Mouse (Mus musculus) CD4-positive, CD25-positive, alpha-beta regulatory T cell (primary cell): ENCODE data around the gene Cux1. TPM values are rescaled to one million over a fixed set of nuclear protein-coding genes. Genes with fewer than 3 reads are reported as not detected.

ENCODE experiments used
- polyA plus RNA-seq: library from polyadenylated mRNA; unstranded; fragments of 100-300 nt; shearing (Covaris generic); gene quantifications from one replicate; pipeline ENCODE4 v1.2.1, GENCODE M21; 2017

The Cux1 gene
- 69.2 TPM for polyA plus RNA-seq

GRCm38 (mm10) chr5:136567176-136568025 is at the start of gene Cux1:
Cux1 (minus strand) TSS chr5:136567490.

DNA sequence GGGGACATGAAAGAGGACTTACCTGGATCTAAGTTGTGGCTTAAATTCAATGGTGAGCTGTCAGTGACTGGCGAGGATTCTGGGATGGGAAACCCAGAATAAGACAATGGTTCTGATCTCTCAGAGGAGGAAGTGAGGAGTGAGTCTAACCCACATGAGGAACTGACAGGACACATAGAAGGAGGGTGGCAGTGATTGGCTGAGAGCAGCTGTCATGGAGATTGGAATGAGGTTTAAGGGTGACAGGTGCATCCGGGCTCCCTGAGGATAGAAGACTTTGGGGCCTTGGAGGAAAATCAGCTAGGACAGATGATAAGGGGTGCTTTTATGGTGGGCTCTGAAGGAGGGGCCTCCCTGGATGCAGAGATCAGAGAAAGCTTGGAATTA is 320.8 kb downstream of the Cux1 start, which contains the start of gene Sh2b2:
Gene Sh2b2 (minus strand): TSS at position 105 of the 387 bp plus-strand sequence.

GRCm38 (mm10) chr5:136198474-136199391 is 368.6 kb downstream of the Cux1 start, which contains the start of gene Prkrip1:
Prkrip1 (minus strand) TSS chr5:136198963.

Other genes starting within 250 kb of the Cux1 start
- gene Myl10, start 125.7 kb upstream of the Cux1 start, polyA plus RNA-seq: 1.7 TPM